Mouse (Mus musculus) adrenal gland, adult 18-20 months (tissue): ENCODE measurements around the gene Irf2. TPM values are rescaled to one million over a fixed set of nuclear protein-coding genes. Genes with fewer than 3 reads are reported as not detected.

Experiments used
- DNase-seq, 2 experiments: peaks; one replicate each; pipeline ENCODE4 v3.0.0; 2021 to 2022; ENCODE audit warnings: low spot score in 2 of 2
- total RNA-seq, 2 experiments: library from RNA; stranded (reverse); gene quantifications; 1 replicate in 1 of 2; 2 replicates in 1 of 2; pipeline ENCODE4 v1.2.3; 2021

The Irf2 gene
- total RNA-seq, 2 experiments from 2014 or later: 46.8 to 54.1 TPM

GRCm38 (mm10) chr8:46794317-46794716 lies 54.8 kb downstream of the Irf2 start:
- no peak for DNase-seq

- DNase-seq: no peak
These were observed 59.7 kb downstream of the Irf2 start for GRCm38 (mm10) chr8:46799212-46799611.

DNA sequence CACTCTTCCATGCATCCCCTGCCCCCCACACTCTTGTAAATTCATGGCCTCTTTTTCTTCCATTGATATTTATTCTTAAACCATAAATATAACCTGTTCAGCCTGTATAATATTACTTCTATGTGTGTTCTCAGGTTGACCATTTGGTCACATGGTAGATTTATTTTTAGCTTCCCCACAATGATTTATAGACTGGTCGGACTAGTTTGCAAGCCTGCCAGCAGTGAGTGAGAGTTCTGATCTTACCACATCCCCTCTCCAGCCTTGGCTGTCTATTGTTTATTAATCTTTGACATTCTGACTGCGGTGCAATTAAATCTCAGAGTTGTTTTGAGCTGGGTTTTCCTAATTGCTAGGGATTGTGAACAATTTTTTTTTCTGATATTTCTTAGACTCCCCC lies 60.2 kb downstream of the Irf2 start:
- DNase-seq: no peak

GRCm38 (mm10) chr8:46801153-46801684 lies 61.7 kb downstream of the Irf2 start:
- DNase-seq: no peak

GRCm38 (mm10) chr8:46802009-46802408 lies 62.5 kb downstream of the Irf2 start:
- DNase-seq: no peak

GRCm38 (mm10) chr8:46804721-46805120 lies 65.2 kb downstream of the Irf2 start:
- DNase-seq: no peak

GRCm38 (mm10) chr8:46811021-46811622 lies 71.6 kb downstream of the Irf2 start:
- peak in 1 of 2 experiments; percentile 17 for DNase-seq

DNA sequence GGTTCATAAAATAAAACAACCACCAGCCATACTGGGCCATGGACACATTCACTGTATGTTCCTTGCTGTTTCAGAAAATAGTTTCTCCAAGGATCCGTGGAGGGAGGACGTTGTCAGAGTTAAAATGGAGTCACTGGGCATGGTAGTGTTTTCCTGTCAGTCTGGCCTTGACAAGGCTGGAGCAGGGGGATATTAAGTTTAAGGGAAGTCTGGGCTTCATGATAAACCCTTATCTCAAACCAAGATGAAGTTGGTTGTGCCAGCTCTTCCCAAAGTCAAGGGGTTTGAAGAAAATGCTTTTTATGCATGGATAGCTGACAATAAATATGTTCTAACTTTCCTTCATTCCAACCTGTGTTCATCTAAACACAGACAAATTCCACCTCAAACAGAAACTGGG lies 72.4 kb downstream of the Irf2 start:
- no peak for DNase-seq

DNA sequence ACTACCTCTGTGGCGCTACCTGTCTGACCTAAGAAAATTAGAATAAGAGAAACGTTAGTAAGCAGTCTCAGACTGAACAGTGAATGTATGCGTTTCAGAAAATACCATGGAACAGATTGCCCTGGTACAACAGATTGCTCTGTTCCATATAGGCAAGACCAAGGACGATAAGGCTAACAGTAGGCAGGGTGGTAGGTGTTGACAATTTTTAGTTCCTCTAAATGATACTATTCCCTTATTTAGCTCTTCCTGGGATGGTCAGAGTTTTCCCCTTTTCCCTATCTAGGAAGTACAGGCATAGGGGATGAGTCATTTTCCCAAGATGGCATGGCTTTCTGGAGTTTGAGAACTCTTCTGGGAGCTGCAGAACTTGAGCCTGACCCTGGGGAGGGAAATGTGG lies 73.4 kb downstream of the Irf2 start:
- no peak for DNase-seq

DNA sequence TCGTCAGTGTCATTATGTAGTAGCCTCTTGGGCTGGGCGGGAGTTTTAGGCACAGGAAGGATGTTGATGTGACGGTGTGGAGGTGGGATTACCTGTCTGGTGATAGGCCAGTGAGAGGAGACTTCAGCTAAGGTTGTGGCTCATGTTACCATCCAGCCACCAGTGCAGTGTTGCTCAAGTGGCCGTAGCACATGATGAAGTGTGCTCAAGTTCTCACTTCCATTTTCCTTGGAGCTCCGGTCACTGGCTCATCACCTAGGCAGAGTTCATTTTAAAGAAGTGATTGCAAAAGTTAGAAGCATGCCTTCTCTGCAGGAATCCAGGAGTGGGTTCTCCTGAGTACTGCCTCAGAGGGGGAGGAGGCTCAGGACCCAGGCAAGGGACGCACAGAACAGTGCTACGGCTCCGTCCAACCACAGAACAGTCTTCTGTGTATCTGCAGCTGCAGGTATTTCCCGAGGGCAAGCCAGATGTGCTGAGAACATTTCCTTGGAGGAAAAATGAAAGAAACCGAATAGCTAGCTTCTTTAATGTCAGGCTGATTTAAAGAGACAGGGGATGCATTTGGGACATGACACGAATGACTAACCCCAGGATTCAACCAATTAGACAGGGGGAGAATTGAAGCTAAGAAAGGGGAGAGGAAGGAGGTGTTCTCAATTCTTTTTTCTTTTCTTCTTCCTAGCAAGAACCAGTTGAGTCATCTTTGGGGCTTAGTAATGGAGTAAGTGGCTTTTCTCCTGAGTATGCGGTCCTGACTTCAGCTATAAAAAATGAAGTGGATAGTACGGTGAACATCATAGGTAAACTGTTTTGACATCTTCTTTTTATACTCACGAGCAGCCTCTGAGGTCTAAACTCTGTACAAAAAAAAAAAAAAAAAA lies 78.8 kb downstream of the Irf2 start:
- DNase-seq: no peak

DNA sequence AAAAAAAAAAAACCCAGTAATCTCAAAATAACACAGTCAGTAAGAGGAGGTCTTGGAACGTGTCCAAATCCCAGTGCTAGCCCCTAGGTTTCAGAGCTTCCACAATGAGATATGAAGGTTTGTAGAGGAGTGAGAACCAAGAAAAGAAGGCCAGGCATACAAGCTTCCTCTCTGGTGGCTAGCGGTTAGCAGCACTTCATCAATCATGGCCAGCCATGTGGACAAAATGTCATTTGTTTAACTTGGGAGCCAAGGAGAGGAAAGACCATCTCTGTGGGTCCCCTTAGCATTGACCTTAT lies 79.4 kb downstream of the Irf2 start:
- DNase-seq: no peak

- no peak for DNase-seq
These were observed 89.3 kb downstream of the Irf2 start for GRCm38 (mm10) chr8:46828734-46829413.

DNA sequence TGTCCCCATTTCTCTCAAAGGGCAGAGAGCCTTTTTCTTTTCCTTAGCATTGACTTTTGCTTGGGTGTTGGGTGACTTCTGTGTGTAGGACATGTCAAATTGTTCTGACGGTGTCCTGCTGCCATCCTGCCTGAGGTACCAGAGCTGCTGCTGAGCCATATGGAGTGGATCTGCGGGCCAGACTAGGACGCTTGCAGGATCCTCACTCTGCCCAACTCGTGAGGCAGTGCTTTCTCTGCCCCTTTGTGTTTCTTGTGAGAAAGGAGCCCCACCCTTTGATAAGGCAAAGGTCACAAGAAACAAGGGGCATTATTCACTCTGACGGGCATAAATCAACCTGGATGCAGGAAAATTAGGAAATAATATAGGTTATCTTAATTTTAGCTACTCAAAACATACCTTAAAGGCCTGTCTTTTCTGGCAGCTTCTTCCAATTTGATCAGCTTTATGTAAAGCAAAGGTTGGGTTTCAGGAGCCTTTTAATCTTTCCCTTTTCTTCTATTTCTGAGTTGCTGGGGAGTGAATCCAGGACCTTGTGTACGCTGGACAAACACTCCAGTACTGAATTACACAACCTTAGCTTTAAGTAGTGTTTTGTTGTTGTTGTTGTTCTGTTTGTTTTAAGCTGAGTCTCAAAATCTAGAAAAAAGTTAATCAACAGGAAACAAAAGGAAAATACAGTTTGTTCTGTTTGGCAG lies 90.0 kb downstream of the Irf2 start:
- DNase-seq: no peak

GRCm38 (mm10) chr8:46830112-46830855 lies 90.8 kb downstream of the Irf2 start:
- DNase-seq: no peak

DNA sequence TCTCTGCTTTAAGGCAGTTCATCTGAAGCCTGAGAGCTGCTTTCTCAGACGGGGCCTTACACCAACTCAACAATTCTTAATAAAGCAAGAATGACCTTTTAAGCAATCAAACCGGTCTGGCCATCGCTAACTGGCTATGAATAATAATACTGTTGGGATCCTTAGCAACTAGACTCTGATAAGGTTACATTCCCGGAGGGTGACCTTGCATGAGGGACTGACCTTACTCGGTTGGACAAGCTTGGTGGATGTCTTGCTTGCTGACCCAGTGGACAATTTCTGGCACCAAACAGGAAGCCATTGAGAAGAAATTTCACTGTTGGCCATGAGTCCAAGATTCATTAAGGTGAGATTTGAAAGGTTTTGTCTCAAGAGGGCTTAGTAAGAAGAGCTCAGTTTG lies 92.4 kb downstream of the Irf2 start:
- DNase-seq: no peak

GRCm38 (mm10) chr8:46832399-46832798 lies 92.9 kb downstream of the Irf2 start:
- DNase-seq: no peak

- no peak for DNase-seq
These were observed 94.2 kb downstream of the Irf2 start for GRCm38 (mm10) chr8:46833763-46834162.

- no peak for DNase-seq
These were observed 94.9 kb downstream of the Irf2 start for GRCm38 (mm10) chr8:46834440-46834839.

DNA sequence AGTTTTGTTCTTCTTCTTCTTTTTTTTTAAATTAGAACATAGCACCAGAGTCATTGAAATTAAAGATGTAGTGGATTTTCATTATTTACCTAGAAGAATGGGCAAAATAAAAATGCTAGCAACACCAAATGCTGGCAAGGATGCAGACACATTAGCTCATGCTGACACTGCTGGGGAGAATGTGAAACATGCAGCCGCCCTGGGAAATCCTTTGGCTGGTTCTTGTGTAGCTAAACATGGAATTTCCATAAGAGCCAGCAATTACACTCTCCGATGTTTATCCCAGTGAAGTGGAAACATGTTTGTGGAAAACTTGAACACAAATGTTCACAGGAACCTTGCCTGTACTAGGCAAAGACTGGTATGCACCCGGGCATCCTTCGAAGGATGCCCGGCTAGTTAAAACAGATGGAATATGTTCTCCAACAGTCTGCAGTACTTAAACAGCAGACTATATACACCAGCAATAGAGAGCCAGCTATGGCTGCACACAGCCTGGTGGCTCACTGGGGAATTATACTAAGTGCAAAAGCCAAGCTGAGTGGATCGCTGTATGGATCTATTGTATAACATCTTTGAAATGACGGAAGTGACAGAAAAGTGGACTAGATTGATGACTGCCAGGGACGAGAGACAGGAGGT lies 96.6 kb downstream of the Irf2 start:
- no peak for DNase-seq

- no peak for DNase-seq
These were observed 97.4 kb downstream of the Irf2 start for GRCm38 (mm10) chr8:46836949-46837348.
